Mouse (Mus musculus) small intestine, adult 2 months (tissue): ENCODE data around the gene Phyhipl.

Source experiments
- CTCF ChIP-seq: fragments of 200-500 bp; IDR thresholded peaks from 2 replicates; pipeline ENCODE4 v1.5.1; 2012; ENCODE audit warnings: low read depth, mild to moderate bottlenecking, control low read depth, inconsistent platforms, low read length, moderate library complexity, mixed read lengths; ENCODE audit not compliant: insufficient replicate concordance, insufficient read length; ENCODE audit errors: extremely low read depth
- POLR2A ChIP-seq: fragments of 200-500 bp; IDR thresholded peaks from 2 replicates; pipeline ENCODE4 v1.6.1; 2012; ENCODE audit warnings: low read depth, mild to moderate bottlenecking, control low read depth, inconsistent platforms, low read length, moderate library complexity

DNA sequence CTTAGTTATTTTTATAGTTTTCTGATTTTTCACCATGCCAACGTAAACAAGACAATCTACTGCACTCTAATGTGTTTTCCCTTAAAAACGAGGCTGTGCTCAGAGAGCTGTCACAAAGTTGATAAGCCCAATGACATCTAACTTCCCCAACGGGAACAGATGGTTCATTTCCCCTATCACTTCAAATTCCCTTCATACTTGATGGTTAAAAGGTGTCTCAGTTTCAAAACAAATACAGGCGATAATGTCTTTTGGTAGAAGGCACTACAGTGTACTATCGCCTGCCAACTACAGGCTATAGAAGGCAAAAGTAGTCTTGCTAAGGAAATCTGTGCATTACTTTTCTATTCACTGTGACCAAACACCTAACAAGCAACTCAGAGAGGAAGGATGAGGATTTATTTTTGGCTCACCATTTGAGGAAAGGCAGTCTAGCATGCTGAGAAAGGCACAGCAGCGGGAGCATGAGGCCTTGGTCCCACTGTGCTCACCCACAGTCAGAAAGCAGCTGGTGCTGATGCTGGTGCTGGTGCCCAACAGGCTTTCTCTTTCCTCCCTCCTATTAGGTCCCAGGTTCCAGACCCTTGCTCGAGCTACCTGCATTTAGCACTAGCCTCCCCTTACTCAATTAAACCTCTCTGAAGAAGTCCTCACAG lies 74.1 kb downstream of the Phyhipl start:
- TF ChIP-seq POLR2A = no peak
- TF ChIP-seq CTCF = no peak
